Mouse (Mus musculus) olfactory bulb, adult 2 months (tissue): ENCODE measurements around the gene Gria4.

Experiments used
- CTCF ChIP-seq: fragments of 200-500 bp; IDR thresholded peaks from 2 replicates; pipeline ENCODE4 v1.5.1; 2012; ENCODE audit warnings: low read depth, mild to moderate bottlenecking, low read length, moderate library complexity; ENCODE audit not compliant: insufficient read depth
- POLR2A ChIP-seq: fragments of 200-500 bp; IDR thresholded peaks from 2 replicates; pipeline ENCODE4 v1.6.1; 2012; ENCODE audit warnings: mild to moderate bottlenecking, low read depth, low read length, moderate library complexity; ENCODE audit not compliant: insufficient read depth

DNA sequence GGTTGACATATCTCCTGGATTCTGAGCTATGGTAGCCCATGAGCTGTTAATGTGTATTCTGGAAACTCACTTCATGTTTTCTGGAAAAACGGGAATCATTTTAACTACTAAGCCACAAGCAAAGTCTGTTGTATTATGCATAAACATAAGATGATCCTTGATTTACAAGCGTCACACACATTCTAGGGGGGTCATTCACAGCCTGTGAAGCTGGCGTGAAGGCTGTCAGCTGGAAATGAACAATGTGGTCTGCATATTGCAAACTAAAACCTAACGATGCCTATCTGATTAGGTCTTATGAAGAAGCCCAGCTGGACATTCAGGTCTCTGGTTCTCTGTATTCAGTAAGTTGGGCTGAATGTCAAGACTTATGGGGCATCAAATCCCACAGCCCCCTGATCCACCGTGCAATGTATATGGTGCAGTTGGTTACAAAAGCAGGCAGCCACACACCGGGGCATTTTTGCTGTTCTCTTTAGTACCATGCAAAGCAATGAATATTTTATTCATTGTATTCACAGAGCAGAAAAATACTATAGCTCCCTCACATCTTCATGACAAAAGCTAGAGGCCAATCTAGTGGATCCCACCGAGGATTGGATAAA lies 7.2 kb upstream of the Gria4 start:
- TF ChIP-seq POLR2A (no peak), CTCF (no peak)
